Mouse (Mus musculus) forebrain, embryonic 16.5 days (tissue): ENCODE measurements around the gene Actr1b. TPM values are rescaled to one million over a fixed set of nuclear protein-coding genes. Genes with fewer than 3 reads are reported as not detected.

Experiments used
- ATAC-seq: fragments of 200-750 bp; cut with Nextera tagmentation; 2 replicates; pipeline ENCODE4 v1.8.0; 2017; ENCODE audit warnings: mild to moderate bottlenecking, moderate library complexity
- H3K27ac ChIP-seq: fragments of 300-500 bp; sonication (generic); 2 replicates; pipeline ENCODE4 v1.5.1; 2014; ENCODE audit warnings: low read length, control low read depth
- H3K27me3 ChIP-seq: fragments of 300-500 bp; sonication (generic); replicated peaks from 2 replicates; pipeline ENCODE4 v1.6.1; 2014; ENCODE audit warnings: low read length; ENCODE audit not compliant: control insufficient read depth, insufficient read depth
- H3K36me3 ChIP-seq: fragments of 300-500 bp; sonication (generic); 2 replicates; pipeline ENCODE4 v1.6.1; 2014; ENCODE audit not compliant: control insufficient read depth, insufficient read depth
- H3K4me1 ChIP-seq: fragments of 300-500 bp; sonication (generic); replicated peaks from 2 replicates; pipeline ENCODE4 v1.6.1; 2014; ENCODE audit warnings: low read length; ENCODE audit not compliant: control insufficient read depth, insufficient read depth
- H3K4me2 ChIP-seq: fragments of 300-500 bp; sonication (generic); 2 replicates; pipeline ENCODE4 v1.6.1; 2014; ENCODE audit warnings: mild to moderate bottlenecking, low read length, control low read depth
- H3K4me3 ChIP-seq: fragments of 300-500 bp; sonication (generic); replicated peaks from 2 replicates; pipeline ENCODE4 v1.5.1; 2014; ENCODE audit warnings: mild to moderate bottlenecking, low read length, control low read depth
- H3K9ac ChIP-seq: fragments of 300-500 bp; sonication (generic); replicated peaks from 2 replicates; pipeline ENCODE4 v1.6.1; 2014; ENCODE audit warnings: low read depth, low read length, control low read depth
- H3K9me3 ChIP-seq: fragments of 300-500 bp; sonication (generic); 2 replicates; pipeline ENCODE4 v1.6.1; 2016; ENCODE audit warnings: low read length; ENCODE audit not compliant: control insufficient read depth
- WGBS: fragments of 180-500 bp; shearing (Covaris S2); extraction: QIAGEN DNeasy Blood & Tissue Kit; methylation state at CpG from one replicate; pipeline ENCODE4 v1.1.7; 2014; 5-methylcytosine and 5-hydroxymethylcytosine counted together
- microRNA-seq: library from miRNA; unstranded; fragments of <30 nt; microRNA quantifications from one replicate; pipeline ENCODE4, GENCODE M21; 2017
- polyA plus RNA-seq: library from polyadenylated mRNA; unstranded; fragments of >200 nt; fragmentation: Nextera tagmentation; extraction: Ambion mirVana; gene quantifications from 2 replicates; pipeline ENCODE4 v1.2.1, GENCODE M21; 2015

The Actr1b gene
- polyA plus RNA-seq, 1 experiment from 2014 or later: 109 TPM

GRCm38 (mm10) chr1:36665165-36665723, 49.0 kb downstream of the Actr1b start:
- H3K4me1 ChIP-seq: no peaks in the 10 kb centered on the region
- no peak overlapping the region for H3K4me2 ChIP-seq
- no peaks in the 10 kb centered on the region for H3K27me3 ChIP-seq
- no peak overlapping the region for H3K9ac ChIP-seq
- H3K36me3 ChIP-seq: no peaks in the 10 kb centered on the region
- H3K4me3 ChIP-seq: no peak overlapping the region
- no peak for ATAC-seq
- no peaks in the 10 kb centered on the region for H3K9me3 ChIP-seq
- H3K27ac ChIP-seq: no peak overlapping the region
- 79% methylated on average over 11 of the region's 11 CpGs for WGBS

GRCm38 (mm10) chr1:36664457-36664856, 49.8 kb downstream of the Actr1b start:
- 81% methylated on average over 4 of the region's 4 CpGs for WGBS
- ATAC-seq: no peak
- H3K4me2 ChIP-seq: no peak overlapping the region

GRCm38 (mm10) chr1:36658621-36659399, 55.4 kb downstream of the Actr1b start:
- Histone ChIP-seq H3K4me3 (no peak overlapping the region), H3K27me3 (no peaks in the 10 kb centered on the region), H3K27ac (no peak overlapping the region), H3K9ac (no peak overlapping the region), H3K9me3 (no peaks in the 10 kb centered on the region), H3K36me3 (no peaks in the 10 kb centered on the region), H3K4me1 (no peaks in the 10 kb centered on the region), H3K4me2 (no peak overlapping the region)
- WGBS: 88% methylated on average over 7 of the region's 7 CpGs
- no peak for ATAC-seq

More at GRCm38 (mm10) chr1:36664457-36664856, 49.8 kb downstream of the Actr1b start:
- H3K4me3 ChIP-seq: no peak overlapping the region
- no peaks in the 10 kb centered on the region for H3K36me3 ChIP-seq
- H3K27ac ChIP-seq: no peak overlapping the region
- H3K27me3 ChIP-seq: no peaks in the 10 kb centered on the region
- no peaks in the 10 kb centered on the region for H3K9me3 ChIP-seq
- H3K9ac ChIP-seq: no peak overlapping the region
- H3K4me1 ChIP-seq: no peaks in the 10 kb centered on the region

- Histone ChIP-seq H3K9ac (no peak overlapping the region), H3K4me2 (no peak overlapping the region)
- WGBS: 82% methylated on average over 4 of the region's 4 CpGs
Measured at GRCm38 (mm10) chr1:36657658-36658415, 56.4 kb downstream of the Actr1b start.

GRCm38 (mm10) chr1:36656233-36656632, 58.0 kb downstream of the Actr1b start:
- H3K4me2 ChIP-seq: no peak overlapping the region
- no peak for ATAC-seq
- no peak overlapping the region for H3K27ac ChIP-seq
- no peaks in the 10 kb centered on the region for H3K9me3 ChIP-seq
- no peaks in the 10 kb centered on the region for H3K4me1 ChIP-seq
- no peak overlapping the region for H3K4me3 ChIP-seq
- no peaks in the 10 kb centered on the region for H3K36me3 ChIP-seq
- WGBS: 93% methylated on average over 3 of the region's 3 CpGs
- no peak overlapping the region for H3K9ac ChIP-seq
- H3K27me3 ChIP-seq: no peaks in the 10 kb centered on the region

More at GRCm38 (mm10) chr1:36657658-36658415, 56.4 kb downstream of the Actr1b start:
- no peak overlapping the region for H3K4me3 ChIP-seq
- no peaks in the 10 kb centered on the region for H3K4me1 ChIP-seq
- no peak overlapping the region for H3K27ac ChIP-seq
- H3K36me3 ChIP-seq: no peaks in the 10 kb centered on the region
- no peaks in the 10 kb centered on the region for H3K9me3 ChIP-seq
- H3K27me3 ChIP-seq: no peaks in the 10 kb centered on the region
- ATAC-seq: no peak

- Histone ChIP-seq H3K36me3 (no peaks in the 10 kb centered on the region), H3K27ac (no peak overlapping the region), H3K4me3 (no peak overlapping the region), H3K9me3 (no peaks in the 10 kb centered on the region), H3K27me3 (no peaks in the 10 kb centered on the region), H3K4me2 (no peak overlapping the region), H3K4me1 (no peaks in the 10 kb centered on the region), H3K9ac (no peak overlapping the region)
- no peak for ATAC-seq
- 74% methylated on average over 5 of the region's 5 CpGs for WGBS
Measured at GRCm38 (mm10) chr1:36655039-36655438, 59.2 kb downstream of the Actr1b start.

Small RNAs within 50 kb of the gene (microRNA-seq; reads per million reads assigned to microRNA genes)
- not detected for gene Gm24133

Other genes with a start within 250 kb of the Actr1b start
- gene Cnnm4, start 242.8 kb downstream of the Actr1b start, polyA plus RNA-seq: 9.7 and 11.0 TPM in 2 replicates
- gene Cnnm3, start 202.6 kb downstream of the Actr1b start, polyA plus RNA-seq: 4.8 and 5.8 TPM in 2 replicates
- 9.3 and 13.2 TPM in 2 replicates for gene Ankrd23, start 177.5 kb downstream of the Actr1b start, polyA plus RNA-seq
- gene Gm42417, start 175.0 kb downstream of the Actr1b start, polyA plus RNA-seq: 0.22 and 0.42 TPM in 2 replicates
- gene Ankrd39, start 167.0 kb downstream of the Actr1b start, polyA plus RNA-seq: 15.4 and 24.4 TPM in 2 replicates
- 35.4 and 37.3 TPM in 2 replicates for gene Sema4c, start 156.1 kb downstream of the Actr1b start, polyA plus RNA-seq
- gene Fam178b, start 31.2 kb downstream of the Actr1b start, polyA plus RNA-seq: 0.34 TPM in 1 of 2 replicates, not detected in the other
- 480 and 516 TPM in 2 replicates for gene Cox5b, start 23.0 kb downstream of the Actr1b start, polyA plus RNA-seq
- gene 4933424G06Rik, start 4.3 kb downstream of the Actr1b start, polyA plus RNA-seq: 0.77 TPM in 1 of 2 replicates, not detected in the other
- gene Zap70, start 47.4 kb upstream of the Actr1b start, polyA plus RNA-seq: 1.2 and 1.4 TPM in 2 replicates
- gene Tmem131, start 229.2 kb upstream of the Actr1b start, polyA plus RNA-seq: 14.2 and 14.4 TPM in 2 replicates